Mouse (Mus musculus): Measurements from ENCODE around the gene Sbk2. TPM values are rescaled to one million over a fixed set of nuclear protein-coding genes. Genes with fewer than 3 reads are reported as not detected.

Sbk2 gene
- polyA plus RNA-seq, 1 experiment from 2014 or later = not detected

DNA sequence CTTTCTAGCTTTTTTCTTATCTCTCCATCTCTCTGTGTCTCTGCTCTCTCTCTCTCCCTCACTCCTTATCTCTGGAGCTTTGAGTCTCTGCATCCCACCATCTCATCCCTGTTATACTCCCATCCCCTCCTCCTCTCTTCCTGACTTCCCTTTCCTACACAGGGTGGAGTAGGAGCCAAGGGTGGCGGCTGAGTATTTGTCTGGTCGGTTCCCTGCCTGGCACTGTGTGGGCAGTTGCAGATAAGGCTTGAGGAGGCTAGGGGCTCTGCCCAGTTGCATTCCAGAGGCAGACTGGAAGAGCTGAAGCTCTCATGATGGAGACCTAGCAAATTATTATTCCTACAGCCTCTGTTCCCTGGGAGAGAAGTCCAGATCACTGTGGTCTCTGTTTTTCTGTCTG, 24.0 kb upstream of the Sbk2 start:
- 0 out of 2 replicates have a peak, but pooled peaks cover 4% of the 10 kb centered on the region for H3K9me3 ChIP-seq (replicated peaks)
- peaks cover 10% of the 10 kb centered on the region for H3K27me3 ChIP-seq
- ATAC-seq (ENCODE audit: low FRiP score) = no peak
- peaks cover 5% of the 10 kb centered on the region for H3K4me1 ChIP-seq
- peaks cover 28% of the 10 kb centered on the region for H3K36me3 ChIP-seq
- H3K4me2 ChIP-seq (replicated peaks) = no peak overlapping the region
- H3K27ac ChIP-seq = no peak overlapping the region
- 64% methylated on average over 2 of the region's 2 CpGs for WGBS
- no peak overlapping the region for H3K4me3 ChIP-seq
- no peak overlapping the region for H3K9ac ChIP-seq

DNA sequence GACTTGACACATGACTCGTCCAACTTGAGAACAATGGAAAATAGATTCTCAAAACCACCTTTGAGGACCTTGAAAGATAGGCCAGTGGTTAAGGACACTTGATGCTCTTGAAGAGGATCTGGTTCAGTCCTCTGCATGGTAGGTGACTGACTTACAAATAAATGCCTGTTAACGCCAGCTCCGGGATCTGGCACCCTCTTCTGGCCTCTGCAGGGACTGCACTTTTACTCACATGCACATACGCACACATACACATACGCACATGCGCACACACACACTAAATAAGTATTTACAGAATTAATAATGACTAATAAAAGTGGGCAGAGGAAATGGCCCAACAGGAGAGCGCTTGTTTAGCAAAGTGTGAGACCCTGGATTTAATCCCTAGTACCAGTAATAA, 12.6 kb upstream of the Sbk2 start:
- no peaks in the 10 kb centered on the region for H3K27me3 ChIP-seq
- no peak for ATAC-seq (ENCODE audit: low FRiP score)
- H3K36me3 ChIP-seq = no peaks in the 10 kb centered on the region
- H3K9me3 ChIP-seq (replicated peaks) = no peaks in the 10 kb centered on the region
- H3K9ac ChIP-seq = no peak overlapping the region
- no peak overlapping the region for H3K27ac ChIP-seq
- no peak overlapping the region for H3K4me3 ChIP-seq
- H3K4me2 ChIP-seq (replicated peaks) = no peak overlapping the region
- H3K4me1 ChIP-seq = no peaks in the 10 kb centered on the region
- WGBS = 92% methylated on average over 7 of the region's 7 CpGs

DNA sequence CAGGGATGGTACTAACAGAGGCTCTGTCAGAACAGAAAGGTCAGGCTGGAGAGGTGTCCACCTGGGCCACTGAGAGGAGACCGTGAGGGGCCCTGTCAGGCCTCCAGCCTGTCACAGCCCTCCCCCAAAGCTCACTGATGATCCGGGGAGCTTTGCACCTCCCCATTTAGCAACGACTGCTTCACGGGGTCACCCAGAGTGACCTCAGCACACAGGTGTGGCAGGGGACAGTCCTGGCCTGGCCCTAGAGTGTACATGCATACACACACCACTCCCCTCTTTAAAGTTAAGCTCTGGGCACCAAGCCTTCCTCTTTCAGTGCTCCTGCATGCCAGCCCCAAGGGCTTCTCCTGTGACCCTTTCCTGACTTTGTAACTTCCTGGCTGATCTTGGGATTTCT, 11.2 kb upstream of the Sbk2 start:
- 57% methylated on average over 4 of the region's 4 CpGs for WGBS
- no peak for ATAC-seq (ENCODE audit: low FRiP score)

DNA sequence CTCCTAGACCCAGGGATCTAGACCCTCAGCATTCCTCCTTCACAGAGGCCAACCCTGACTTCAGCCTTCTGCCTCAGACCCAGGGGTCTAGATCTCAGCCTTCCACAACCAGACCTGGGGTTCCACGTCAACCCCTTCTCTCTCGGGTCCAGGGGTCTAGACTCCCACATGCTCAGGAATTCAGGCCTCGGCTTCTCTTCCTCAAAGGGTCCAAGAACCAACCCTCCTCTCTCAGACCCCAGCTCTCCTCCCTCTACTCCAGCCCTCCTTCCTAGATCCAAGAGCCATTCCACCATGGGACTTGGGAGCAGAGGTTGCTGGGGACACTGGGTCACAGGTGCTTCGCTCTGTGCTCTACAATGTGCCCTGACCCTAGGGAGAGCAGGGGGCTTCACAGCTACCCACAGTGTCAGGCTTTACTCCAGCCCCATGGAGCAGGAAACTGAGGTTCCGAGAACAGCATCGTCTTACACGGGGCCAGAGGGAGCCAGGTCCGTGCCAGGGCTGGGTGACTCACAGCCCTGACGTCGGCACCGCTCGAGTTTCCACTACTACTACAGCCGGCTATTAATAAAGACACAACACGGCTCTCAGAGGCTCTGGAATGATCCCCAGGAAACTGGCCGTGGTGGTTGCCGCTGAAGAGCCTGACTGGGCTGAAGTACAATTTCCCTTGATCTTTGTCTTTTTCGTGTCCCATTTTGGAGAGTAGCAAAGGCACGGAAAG, 8.3 kb upstream of the Sbk2 start:
- H3K36me3 ChIP-seq = no peaks in the 10 kb centered on the region
- ATAC-seq (ENCODE audit: low FRiP score) = no peak
- H3K27ac ChIP-seq = no peak overlapping the region
- no peaks in the 10 kb centered on the region for H3K9me3 ChIP-seq (replicated peaks)
- peak overlapping the region; percentile 18; the same call in 1 of the 2 replicates for H3K9ac ChIP-seq
- H3K4me1 ChIP-seq = no peaks in the 10 kb centered on the region
- WGBS = 81% methylated on average over 18 of the region's 18 CpGs
- H3K27me3 ChIP-seq = no peaks in the 10 kb centered on the region
- H3K4me3 ChIP-seq = no peak overlapping the region
- no peak overlapping the region for H3K4me2 ChIP-seq (replicated peaks)

More for the DNA sequence above, 11.2 kb upstream of the Sbk2 start:
- Histone ChIP-seq H3K4me3 (no peak overlapping the region), H3K9me3 (replicated peaks) (no peaks in the 10 kb centered on the region), H3K9ac (no peak overlapping the region), H3K36me3 (no peaks in the 10 kb centered on the region), H3K4me1 (no peaks in the 10 kb centered on the region), H3K27ac (no peak overlapping the region), H3K4me2 (replicated peaks) (no peak overlapping the region), H3K27me3 (no peaks in the 10 kb centered on the region)

DNA sequence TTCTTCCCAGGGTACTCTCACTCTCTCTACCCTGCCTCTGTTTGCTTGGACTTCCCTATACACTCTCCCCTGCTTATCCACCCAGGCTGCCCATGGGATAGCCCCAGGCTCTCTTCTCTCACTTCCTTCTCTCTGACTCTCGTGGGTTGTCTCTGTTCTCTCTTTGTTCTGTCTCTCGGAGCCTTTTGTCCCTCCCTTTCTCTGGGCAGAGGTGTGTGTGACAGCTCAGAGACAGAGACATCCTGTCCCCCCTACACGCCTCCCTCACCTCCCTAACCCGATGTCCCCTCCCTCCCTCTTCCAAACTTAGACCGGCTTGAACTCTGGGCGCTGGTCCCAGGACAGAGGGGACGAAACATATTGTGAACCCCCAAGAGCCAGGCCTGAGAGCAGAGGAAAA, 7.5 kb upstream of the Sbk2 start:
- 33% methylated on average over 7 of the region's 7 CpGs for WGBS
- Histone ChIP-seq H3K4me2 (replicated peaks) (no peak overlapping the region), H3K4me3 (no peak overlapping the region), H3K36me3 (no peaks in the 10 kb centered on the region), H3K4me1 (no peaks in the 10 kb centered on the region), H3K27me3 (no peaks in the 10 kb centered on the region), H3K27ac (no peak overlapping the region), H3K9me3 (replicated peaks) (no peaks in the 10 kb centered on the region), H3K9ac (peak overlapping the region; percentile 18; the same call in 1 of the 2 replicates)
- ATAC-seq (ENCODE audit: low FRiP score) = no peak

DNA sequence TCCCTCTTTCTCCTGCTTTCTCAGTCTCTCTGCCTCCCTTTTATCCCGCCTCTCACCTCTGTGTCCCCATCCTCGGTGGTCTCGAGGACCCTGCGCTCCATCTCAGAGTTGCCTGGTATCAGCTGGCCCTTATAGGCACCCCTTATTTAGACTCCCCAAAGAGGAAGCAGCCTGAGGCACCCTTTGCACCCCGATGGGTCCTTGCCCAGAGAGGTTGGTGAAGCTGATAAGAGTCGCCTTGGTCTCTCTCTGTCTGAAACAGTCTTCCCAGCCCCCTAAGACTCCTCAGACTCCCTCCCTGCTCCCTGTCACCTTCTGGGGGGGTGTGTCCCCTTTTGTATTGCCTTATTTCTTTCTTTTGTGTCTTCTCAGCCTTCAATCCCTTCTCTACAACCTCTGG, 6.9 kb upstream of the Sbk2 start, which contains the start of gene Sbk3:
Sbk3 (minus strand) TSS at position 101 of the 400 bp plus-strand sequence.
- H3K9ac ChIP-seq = peak within 1 kb of the TSS; percentile 18
- 36% methylated on average over 6 of the region's 6 CpGs for WGBS

DNA sequence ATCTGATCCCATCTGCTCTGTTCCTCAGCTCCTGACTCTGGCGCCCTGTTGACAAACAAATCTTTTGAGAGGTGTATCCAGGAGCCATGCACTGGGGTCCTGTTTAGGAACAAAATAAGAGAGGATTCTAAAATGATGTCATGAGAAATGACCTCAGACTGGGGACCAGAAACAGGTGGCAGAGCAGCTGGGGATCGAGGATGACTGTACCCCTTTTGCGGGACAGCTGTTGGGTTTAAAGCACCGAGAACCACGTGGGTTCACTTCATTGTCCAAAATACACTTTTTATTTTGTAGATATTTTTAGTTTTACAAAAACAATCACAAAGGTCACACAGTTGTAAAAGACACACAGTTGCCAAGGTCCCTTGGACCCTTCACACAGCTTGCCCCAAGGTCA, 782 bp upstream of the Sbk2 start:
- Histone ChIP-seq H3K9me3 (replicated peaks) (no peaks in the 10 kb centered on the region), H3K4me3 (no peak overlapping the region), H3K4me1 (no peaks in the 10 kb centered on the region), H3K27me3 (no peaks in the 10 kb centered on the region), H3K4me2 (replicated peaks) (no peak overlapping the region), H3K36me3 (no peaks in the 10 kb centered on the region), H3K9ac (no peak overlapping the region), H3K27ac (no peak overlapping the region)
- WGBS = 90% methylated on average over 5 of the region's 5 CpGs
- no peak for ATAC-seq (ENCODE audit: low FRiP score)

More for the DNA sequence above, 6.9 kb upstream of the Sbk2 start, which contains the start of gene Sbk3:
- ATAC-seq (ENCODE audit: low FRiP score) = no peak
- Histone ChIP-seq H3K9me3 (replicated peaks) (no peaks in the 10 kb centered on the region), H3K4me1 (no peaks in the 10 kb centered on the region), H3K36me3 (no peaks in the 10 kb centered on the region), H3K27me3 (no peaks in the 10 kb centered on the region), H3K4me3 (no peak within 1 kb of the TSS), H3K4me2 (replicated peaks) (no peak within 1 kb of the TSS), H3K27ac (no peak within 1 kb of the TSS)

DNA sequence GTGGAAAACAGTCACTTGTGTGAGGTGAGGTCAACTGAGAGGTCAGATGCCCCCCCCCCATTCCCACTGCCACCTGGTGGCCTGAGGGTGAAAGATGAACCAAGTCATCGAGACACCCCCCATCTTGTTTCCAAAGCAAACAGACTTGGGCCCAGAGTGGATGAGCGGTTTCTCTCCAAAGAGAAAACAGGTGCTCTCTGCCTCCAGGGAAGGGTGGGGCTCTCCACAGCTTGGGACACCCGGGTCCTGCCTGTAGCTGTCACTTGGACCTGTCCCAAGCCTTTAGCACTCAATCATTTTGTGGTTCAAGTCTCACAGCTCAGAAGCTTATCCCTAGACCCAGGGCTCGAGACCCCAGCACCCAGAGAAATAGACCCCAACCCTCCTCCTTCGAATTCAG, 679 bp downstream of the Sbk2 start:
- H3K27ac ChIP-seq = no peak overlapping the region
- no peaks in the 10 kb centered on the region for H3K9me3 ChIP-seq (replicated peaks)
- H3K4me3 ChIP-seq = no peak overlapping the region
- H3K27me3 ChIP-seq = no peaks in the 10 kb centered on the region
- H3K9ac ChIP-seq = no peak overlapping the region
- no peaks in the 10 kb centered on the region for H3K4me1 ChIP-seq
- 65% methylated on average over 5 of the region's 5 CpGs for WGBS
- H3K4me2 ChIP-seq (replicated peaks) = no peak overlapping the region
- no peaks in the 10 kb centered on the region for H3K36me3 ChIP-seq
- no peak for ATAC-seq (ENCODE audit: low FRiP score)

DNA sequence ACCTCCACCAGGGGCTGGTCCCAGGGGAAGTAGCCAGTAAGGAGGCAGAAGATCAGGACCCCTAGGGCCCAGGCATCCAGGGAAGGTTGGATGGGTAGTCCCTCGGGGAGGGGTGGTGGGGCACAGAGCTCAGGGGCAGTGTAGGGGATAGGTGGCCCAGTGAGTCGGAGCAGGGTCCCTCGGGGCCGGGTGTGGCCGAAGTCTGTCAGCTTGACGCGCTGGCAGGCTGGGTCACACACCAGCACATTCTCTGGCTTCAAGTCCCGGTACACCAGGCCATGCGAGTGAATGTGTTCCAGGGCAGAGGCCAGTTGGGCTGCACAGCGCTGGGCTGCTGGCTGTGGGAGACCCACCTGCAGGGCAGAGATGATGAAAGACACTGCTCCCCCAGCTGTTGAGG, 6.8 kb downstream of the Sbk2 start:
- Histone ChIP-seq H3K9ac (no peak overlapping the region), H3K4me2 (replicated peaks) (no peak overlapping the region), H3K9me3 (replicated peaks) (0 out of 2 replicates have a peak, but pooled peaks cover 2% of the 10 kb centered on the region), H3K4me1 (no peaks in the 10 kb centered on the region), H3K36me3 (no peaks in the 10 kb centered on the region), H3K27ac (no peak overlapping the region), H3K27me3 (peaks cover 5% of the 10 kb centered on the region; the same call in 1 of the 2 replicates), H3K4me3 (no peak overlapping the region)
- WGBS = 80% methylated on average over 7 of the region's 10 CpGs
- ATAC-seq (ENCODE audit: low FRiP score) = no peak

DNA sequence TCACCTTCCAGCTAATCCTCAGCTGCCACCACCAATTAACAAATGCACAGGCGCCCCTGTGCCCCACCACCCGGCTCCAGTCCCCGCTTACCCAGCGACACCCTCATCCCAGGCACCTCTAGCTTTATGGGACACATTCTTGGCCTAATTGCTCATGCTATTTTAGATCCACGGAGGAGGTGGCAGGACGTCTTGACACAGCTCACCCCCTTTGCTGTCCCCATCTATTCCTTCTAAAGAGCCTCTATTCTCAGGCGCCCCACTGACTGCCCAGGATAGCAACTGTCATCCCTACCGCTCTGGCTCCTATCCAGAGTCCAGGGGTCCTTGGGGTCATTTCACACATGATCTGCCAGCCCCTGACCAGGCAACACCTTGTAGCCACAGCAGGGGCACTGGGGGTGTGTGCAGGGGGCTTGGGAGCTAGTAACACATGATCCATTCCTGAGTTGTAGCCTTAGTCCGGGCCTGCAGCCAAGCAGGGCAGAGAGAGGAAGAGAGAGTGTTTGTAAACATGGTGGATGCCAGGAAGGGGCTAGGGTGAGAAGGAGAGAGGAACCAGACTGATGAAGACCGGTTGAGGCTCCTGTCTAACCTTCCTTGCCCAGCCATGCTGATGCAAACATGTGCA, 10.3 kb downstream of the Sbk2 start:
- H3K9me3 ChIP-seq (replicated peaks) = 0 out of 2 replicates have a peak, but pooled peaks cover 2% of the 10 kb centered on the region
- no peak overlapping the region for H3K9ac ChIP-seq
- 35% methylated on average over 10 of the region's 10 CpGs for WGBS

DNA sequence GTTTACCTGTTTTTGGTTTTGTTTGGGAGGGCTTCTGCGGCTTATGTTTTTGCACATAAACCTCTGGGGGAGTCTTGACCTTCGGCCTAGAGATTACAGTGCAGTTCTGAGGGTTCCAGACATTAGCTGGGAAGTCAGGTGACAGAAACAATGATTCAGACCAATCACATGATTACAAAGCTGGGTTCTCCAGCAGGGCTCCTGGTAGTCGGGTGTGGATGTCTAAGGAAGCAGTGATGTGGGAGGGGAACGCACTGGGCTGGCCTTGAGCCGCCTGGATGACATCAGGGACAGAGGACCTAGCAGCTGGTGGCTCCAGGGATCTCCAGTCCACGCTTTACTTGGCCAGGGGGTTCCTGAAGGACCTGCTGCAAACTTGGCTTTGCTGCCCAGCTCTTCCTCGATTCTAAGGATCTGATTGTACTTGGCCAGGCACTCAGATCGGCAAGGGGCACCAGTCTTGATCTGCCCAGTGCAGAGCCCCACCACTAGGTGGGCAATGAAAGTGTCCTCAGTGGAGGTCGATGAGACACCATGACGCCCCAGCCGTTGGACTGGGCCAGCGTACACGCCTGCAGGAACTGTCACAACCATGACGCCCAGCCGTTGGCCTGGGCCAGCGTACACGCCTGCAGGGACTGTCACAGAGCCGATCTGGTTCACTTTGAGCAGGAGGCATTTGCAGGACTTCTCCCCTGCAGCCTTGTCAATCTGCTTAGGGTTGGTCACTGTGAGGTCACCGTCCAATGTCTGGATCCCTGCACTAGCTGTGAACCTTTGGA, 13.5 kb downstream of the Sbk2 start:
- no peak for ATAC-seq (ENCODE audit: low FRiP score)
- Histone ChIP-seq H3K4me2 (replicated peaks) (no peak overlapping the region), H3K9ac (no peak overlapping the region), H3K27me3 (peaks cover 8% of the 10 kb centered on the region; the same call in 1 of the 2 replicates), H3K4me3 (no peak overlapping the region), H3K4me1 (no peaks in the 10 kb centered on the region), H3K27ac (no peak overlapping the region), H3K36me3 (no peaks in the 10 kb centered on the region), H3K9me3 (replicated peaks) (0 out of 2 replicates have a peak, but pooled peaks cover 2% of the 10 kb centered on the region)
- WGBS = 87% methylated on average over 19 of the region's 19 CpGs

More for the DNA sequence above, 10.3 kb downstream of the Sbk2 start:
- Histone ChIP-seq H3K36me3 (no peaks in the 10 kb centered on the region), H3K27me3 (peaks cover 8% of the 10 kb centered on the region; the same call in 1 of the 2 replicates), H3K4me1 (no peaks in the 10 kb centered on the region), H3K4me2 (replicated peaks) (no peak overlapping the region), H3K27ac (no peak overlapping the region), H3K4me3 (no peak overlapping the region)
- ATAC-seq (ENCODE audit: low FRiP score) = no peak

DNA sequence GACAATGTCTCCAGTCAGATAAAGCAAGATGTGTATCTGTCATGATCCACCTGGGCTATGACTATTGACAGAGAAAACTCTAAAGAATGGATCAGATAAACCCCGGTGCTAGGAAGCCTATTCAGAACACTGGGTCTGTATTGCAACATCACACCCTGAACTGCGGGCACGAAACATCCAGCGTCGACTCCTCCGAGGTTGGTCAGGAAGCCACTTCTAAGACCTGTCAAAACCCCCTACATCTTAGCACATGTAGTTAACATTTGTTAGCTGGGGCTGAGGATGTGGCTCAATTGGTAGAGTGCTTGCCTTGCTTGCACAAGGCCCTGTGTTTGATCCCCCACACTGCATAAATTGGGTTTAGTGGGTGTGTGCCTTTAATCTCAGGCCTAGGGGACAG, 15.8 kb downstream of the Sbk2 start:
- Histone ChIP-seq H3K36me3 (no peaks in the 10 kb centered on the region), H3K9ac (no peak overlapping the region), H3K27ac (no peak overlapping the region), H3K4me1 (peaks cover 3% of the 10 kb centered on the region; the same call in 1 of the 2 replicates), H3K27me3 (0 out of 2 replicates have a peak, but pooled peaks cover 2% of the 10 kb centered on the region), H3K4me3 (no peak overlapping the region), H3K4me2 (replicated peaks) (no peak overlapping the region), H3K9me3 (replicated peaks) (no peaks in the 10 kb centered on the region)
- WGBS = 64% methylated on average over 6 of the region's 6 CpGs
- no peak for ATAC-seq (ENCODE audit: low FRiP score)
